Mouse (Mus musculus) ES-Bruce4 (cell line): ENCODE measurements around the gene Retsat.

Source experiments
- EP300 ChIP-seq: IDR thresholded peaks from 2 replicates; pipeline ENCODE4 v1.6.1; 2011; ENCODE audit warnings: low read depth, low read length; ENCODE audit not compliant: insufficient read depth
- POLR2A ChIP-seq: IDR thresholded peaks from one replicate; pipeline ENCODE4 v1.8.1; 2011; ENCODE audit warnings: low read length; ENCODE audit not compliant: insufficient read depth

- TF ChIP-seq EP300 (no peak), POLR2A (no peak)
These were observed 32.1 kb downstream of the Retsat start for GRCm38 (mm10) chr6:72630370-72630769.
